Mouse (Mus musculus) stomach, postnatal 0 days (tissue): ENCODE data around the gene Esrrg.

ENCODE experiments used
- CTCF ChIP-seq: IDR thresholded peaks from 2 replicates; pipeline ENCODE4 v1.5.1; 2016; ENCODE audit warnings: antibody characterized with exemption, low read depth, mild to moderate bottlenecking, moderate library complexity
- EP300 ChIP-seq: optimal IDR thresholded peaks from 2 replicates; pipeline ENCODE3; 2016; ENCODE audit warnings: antibody characterized with exemption

GRCm38 (mm10) chr1:187910718-187911117 lies 302.1 kb downstream of the Esrrg start:
- no peak for TF ChIP-seq CTCF
- TF ChIP-seq EP300, result no peak
